Mouse (Mus musculus) C3H10T1/2 (cell line): ENCODE results near the gene Nlrp10. TPM values are rescaled to one million over a fixed set of nuclear protein-coding genes. Genes with fewer than 3 reads are reported as not detected.

Source experiments
- polyA plus RNA-seq, 2 experiments: library from polyadenylated mRNA; unstranded; fragments of >200 nt; fragmentation: generic; extraction: Trizol; gene quantifications; one replicate each; pipeline ENCODE4 v1.2.1; 2012; ENCODE audit warnings: missing spikeins in 2 of 2

Nlrp10 gene
- under 1 TPM in 1 of 2 experiments, not detected in 1; 0.07 TPM for polyA plus RNA-seq

DNA sequence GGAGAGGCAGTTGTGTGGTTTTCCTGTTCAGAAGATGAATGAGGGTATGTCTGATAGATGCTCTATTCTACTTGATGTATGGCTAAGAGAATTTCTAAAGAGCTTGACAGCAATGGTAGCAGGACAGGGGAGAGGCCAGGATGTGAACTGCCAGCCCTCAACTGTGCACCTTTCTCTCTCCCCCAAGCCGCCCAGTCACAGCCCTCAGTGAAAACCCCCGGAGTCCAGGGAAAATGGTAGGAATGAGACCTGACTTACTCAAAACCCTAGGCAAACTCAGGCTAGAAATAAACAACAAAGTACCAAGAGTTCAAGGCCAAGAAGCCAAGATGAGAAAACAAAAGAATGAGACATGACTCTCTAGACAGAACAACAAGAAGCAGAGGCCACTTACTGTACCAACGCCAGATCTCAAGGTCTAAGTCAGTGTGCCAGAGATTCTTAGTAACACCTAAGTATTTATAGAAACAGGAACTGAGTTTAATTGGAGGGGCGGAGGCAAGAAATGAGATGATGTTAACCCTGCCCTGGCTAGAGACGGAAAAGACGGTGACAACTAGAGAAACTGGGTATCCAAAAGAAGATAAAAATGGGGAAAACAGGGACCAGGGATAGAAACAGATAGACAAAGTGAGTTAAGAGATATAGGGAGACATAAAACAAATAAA is at the start of gene Nlrp10:
Nlrp10 (minus strand) TSS at position 453 of the 668 bp plus-strand sequence.

DNA sequence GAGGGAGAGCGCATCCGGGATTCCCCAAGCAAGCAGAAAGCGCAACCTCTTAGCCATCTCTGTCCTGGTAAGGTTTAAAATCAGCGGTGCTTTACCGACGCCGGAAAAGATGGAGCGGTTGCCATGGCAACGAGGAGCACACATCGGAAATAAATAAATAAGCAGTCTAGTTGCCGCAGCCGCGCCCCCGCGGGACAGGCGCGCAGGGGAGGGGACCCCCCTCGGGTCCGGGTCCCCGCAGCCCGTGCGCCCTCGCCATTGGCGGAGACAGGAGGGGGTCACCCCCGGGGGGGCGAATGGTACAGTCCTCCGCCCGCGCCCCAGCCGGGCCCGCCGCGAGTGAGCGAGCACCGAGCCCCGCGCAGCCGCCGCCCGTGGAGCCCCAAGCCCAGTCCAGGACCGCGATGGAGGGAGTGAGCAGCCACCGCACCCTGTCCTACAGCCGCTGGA is 20.4 kb upstream of the Nlrp10 start, which contains the start of gene Tub:
Tub (plus strand) TSS at position 27 of the 450 bp plus-strand sequence.

DNA sequence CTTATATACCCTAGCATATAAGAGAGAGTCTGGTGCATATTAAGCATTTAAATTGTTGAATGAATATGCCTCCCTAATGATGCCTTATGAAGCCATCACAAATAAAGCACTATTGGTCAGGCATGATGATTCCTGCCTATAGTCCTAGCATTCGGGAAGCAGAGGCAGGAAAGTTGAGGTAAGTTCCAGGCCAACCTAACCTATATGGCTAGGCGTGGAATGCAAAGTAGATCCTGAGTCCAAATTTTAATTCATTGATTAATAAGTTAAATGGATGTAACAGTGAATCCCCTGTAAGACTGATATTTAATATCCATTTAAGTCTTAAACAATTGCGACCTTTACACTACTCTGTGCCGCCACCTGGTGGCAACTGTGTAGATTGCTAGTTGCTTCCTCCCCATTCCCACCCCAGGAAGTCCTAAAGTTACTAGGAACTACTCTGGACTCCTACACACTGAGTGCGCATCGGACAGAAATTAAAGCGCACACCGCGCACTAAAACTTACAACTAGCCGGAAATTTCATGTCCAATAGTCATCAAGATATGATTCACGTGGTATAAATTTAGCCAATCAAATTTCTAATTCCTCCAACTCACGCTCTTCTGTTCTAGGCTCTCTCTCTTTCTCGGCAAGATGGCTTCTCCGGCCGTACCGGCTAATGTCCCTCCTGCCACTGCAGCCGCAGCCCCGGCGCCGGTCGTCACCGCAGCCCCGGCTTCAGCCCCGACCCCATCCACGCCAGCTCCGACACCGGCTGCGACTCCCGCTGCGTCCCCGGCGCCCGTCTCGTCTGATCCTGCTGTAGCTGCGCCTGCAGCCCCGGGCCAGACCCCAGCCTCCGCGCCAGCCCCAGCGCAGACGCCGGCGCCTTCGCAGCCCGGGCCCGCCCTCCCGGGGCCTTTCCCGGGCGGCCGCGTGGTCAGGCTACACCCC is 4.1 kb upstream of the Nlrp10 start, which contains the start of gene Eif3f:
Eif3f (plus strand) TSS at position 624 of the 938 bp plus-strand sequence.

DNA sequence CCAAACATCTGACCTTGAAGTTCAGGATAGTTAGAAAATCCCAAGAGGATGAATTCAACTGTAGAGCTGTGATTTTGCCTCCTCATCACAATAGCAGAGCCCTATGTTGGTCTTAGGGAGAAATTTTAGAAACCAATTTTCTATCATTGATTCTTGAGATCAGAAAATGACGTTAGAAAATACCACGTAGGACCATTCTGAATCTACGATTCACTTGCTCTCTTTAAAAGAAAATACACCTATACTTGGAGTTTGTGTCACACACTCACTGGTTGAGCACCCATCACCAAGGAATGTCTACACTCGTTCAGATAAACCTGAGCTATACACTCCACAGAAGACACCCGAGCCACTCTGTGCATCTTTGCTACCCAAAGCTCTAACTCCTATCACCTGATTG is 35.7 kb downstream of the Nlrp10 start, which contains the start of gene Olfr519:
Olfr519 (minus strand) TSS at position 101 of the 400 bp plus-strand sequence.

DNA sequence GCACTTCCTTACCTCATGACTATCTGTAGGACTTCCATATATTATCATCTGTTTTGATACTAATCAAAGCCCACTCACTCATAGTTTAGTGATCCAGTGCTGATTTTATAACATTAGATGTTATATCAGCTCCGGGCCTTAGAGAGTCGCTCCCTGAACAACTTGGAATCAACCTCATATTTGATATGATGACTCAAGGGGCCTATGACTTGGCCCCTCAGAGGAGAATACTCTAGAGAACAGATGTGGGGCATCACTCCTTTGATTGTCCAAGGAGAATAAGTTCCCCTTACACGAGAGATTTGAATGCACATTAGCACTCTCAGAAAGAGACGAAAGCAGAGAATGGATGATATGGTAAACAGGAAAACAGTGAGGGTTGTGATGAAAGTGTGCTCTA is 45.1 kb downstream of the Nlrp10 start, which contains the start of gene Olfr518:
Olfr518 (minus strand) TSS at position 101 of the 400 bp plus-strand sequence.

DNA sequence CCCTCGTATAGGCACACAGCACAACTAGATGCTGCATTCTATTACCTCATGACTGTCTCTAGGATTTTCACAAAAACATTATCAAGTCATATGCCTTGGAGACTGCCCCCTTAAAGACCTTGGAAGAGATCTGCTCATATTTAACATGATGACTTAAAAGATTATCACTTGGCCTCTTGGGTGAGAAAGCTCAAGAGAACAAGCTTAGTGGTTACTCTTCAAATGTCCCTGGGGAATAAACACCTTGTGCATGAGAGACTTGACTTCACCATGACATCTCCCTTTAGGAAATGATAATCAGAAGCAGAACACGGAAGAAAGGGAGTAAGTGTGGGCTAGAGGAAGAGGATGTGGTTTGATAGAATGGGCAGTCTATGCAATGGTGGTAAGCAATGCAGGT is 57.7 kb downstream of the Nlrp10 start, which contains the start of gene Olfr517:
Olfr517 (minus strand) TSS at position 101 of the 400 bp plus-strand sequence.

Other genes with a start within 250 kb of the Nlrp10 start
- not detected for gene Olfr512, start 216.9 kb downstream of the Nlrp10 start, polyA plus RNA-seq
- gene Olfr513, start 179.2 kb downstream of the Nlrp10 start, polyA plus RNA-seq: not detected
- not detected for gene Olfr514, start 104.2 kb downstream of the Nlrp10 start, polyA plus RNA-seq
- gene Olfr516, start 79.6 kb downstream of the Nlrp10 start, polyA plus RNA-seq: not detected
- gene Olfr517, start 57.8 kb downstream of the Nlrp10 start, polyA plus RNA-seq: not detected
- gene Olfr518, start 45.2 kb downstream of the Nlrp10 start, polyA plus RNA-seq: not detected
- gene Olfr519, start 35.8 kb downstream of the Nlrp10 start, polyA plus RNA-seq: not detected
- 100 to 1,000 TPM; 283 to 407 TPM for gene Eif3f, start 4.2 kb upstream of the Nlrp10 start, polyA plus RNA-seq
- under 1 TPM in 1 of 2 experiments, not detected in 1; 0.05 TPM for gene Tub, start 20.2 kb upstream of the Nlrp10 start, polyA plus RNA-seq
- gene Ric3, start 153.2 kb upstream of the Nlrp10 start, polyA plus RNA-seq: under 1 TPM in 1 of 2 experiments, not detected in 1; under 0.01 TPM
- 10 to 100 TPM; 11.3 to 84.2 TPM for gene Lmo1, start 245.0 kb upstream of the Nlrp10 start, polyA plus RNA-seq